Mouse (Mus musculus) sigmoid colon, adult 10 weeks (tissue): ENCODE data around the gene Slc12a5. TPM values are rescaled to one million over a fixed set of nuclear protein-coding genes. Genes with fewer than 3 reads are reported as not detected.

Experiments used
- polyA plus RNA-seq: library from polyadenylated mRNA; stranded (reverse); fragments of 350-450 nt; fragmentation: Illumina TruSeq; extraction: RNeasy Lipid Tissue Mini Kit (QIAGEN cat#74804); gene quantifications from one replicate; pipeline ENCODE4 v1.2.3, GENCODE M21; 2014; ENCODE audit warnings: low read depth, low replicate concordance

Gene Slc12a5
- 0.38 TPM for polyA plus RNA-seq

GRCm38 (mm10) chr2:164960716-164961441 lies at the start of gene Slc12a5:
Gene Slc12a5 (plus strand): TSS chr2:164960802.

GRCm38 (mm10) chr2:164911086-164912048 lies 49.2 kb upstream of the Slc12a5 start, which contains the start of gene Zfp335:
Gene Zfp335 (minus strand): TSS chr2:164911757.

DNA sequence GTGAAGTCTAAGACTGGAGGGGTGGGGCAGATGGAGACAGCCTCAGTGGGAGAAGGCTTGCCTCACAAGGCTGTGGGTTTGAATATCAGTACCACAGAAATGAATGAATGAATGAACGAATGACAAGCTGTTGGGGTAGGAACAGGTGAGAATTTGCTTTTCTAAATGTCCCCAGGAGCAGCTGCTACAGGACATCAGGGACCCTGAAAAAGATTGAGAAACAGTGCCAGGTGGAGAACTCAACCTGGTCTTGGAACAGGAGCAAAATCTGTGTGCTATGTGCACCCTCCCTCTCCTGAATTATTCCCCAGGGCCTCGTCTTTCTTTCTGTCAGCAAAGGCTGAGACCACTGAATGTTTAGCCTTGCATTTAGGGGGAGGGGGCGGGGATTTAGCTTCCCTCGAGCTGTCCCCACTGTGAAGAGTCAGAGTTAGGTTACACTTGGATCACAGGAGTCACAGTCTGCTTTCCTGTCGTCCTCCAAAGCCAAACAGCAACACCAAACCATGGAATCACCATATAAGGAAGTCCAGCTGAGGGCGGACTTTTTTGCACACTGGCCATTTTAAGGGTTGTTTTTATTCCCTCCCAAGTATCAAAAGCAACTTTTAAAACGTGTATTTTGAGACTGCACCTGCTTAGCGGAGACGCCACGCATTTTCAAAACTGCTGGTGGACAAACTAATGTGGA lies 20.3 kb upstream of the Slc12a5 start, which contains the start of gene Mmp9:
Gene Mmp9 (plus strand): TSS at position 641 of the 691 bp plus-strand sequence.

GRCm38 (mm10) chr2:165034131-165035057 lies 73.8 kb downstream of the Slc12a5 start, which contains the start of gene Ncoa5:
Gene Ncoa5 (minus strand): TSS chr2:165034867.

Other genes with a start within 250 kb of the Slc12a5 start
- gene Spint5, start 245.5 kb upstream of the Slc12a5 start, polyA plus RNA-seq, result not detected
- 0.82 TPM for gene Wfdc3, start 214.9 kb upstream of the Slc12a5 start, polyA plus RNA-seq
- 3.6 TPM for gene Dnttip1, start 214.8 kb upstream of the Slc12a5 start, polyA plus RNA-seq
- 7.9 TPM for gene Ube2c, start 190.9 kb upstream of the Slc12a5 start, polyA plus RNA-seq
- not detected for gene Tnnc2, start 180.8 kb upstream of the Slc12a5 start, polyA plus RNA-seq
- gene Snx21, start 175.0 kb upstream of the Slc12a5 start, polyA plus RNA-seq, result 3.5 TPM
- 4.1 TPM for gene Acot8, start 155.9 kb upstream of the Slc12a5 start, polyA plus RNA-seq
- gene Zswim3, start 155.7 kb upstream of the Slc12a5 start, polyA plus RNA-seq, result 2.7 TPM
- 1.4 TPM for gene Zswim1, start 138.1 kb upstream of the Slc12a5 start, polyA plus RNA-seq
- not detected for gene Spata25, start 132.3 kb upstream of the Slc12a5 start, polyA plus RNA-seq
- 43.1 TPM for gene Ctsa, start 127.9 kb upstream of the Slc12a5 start, polyA plus RNA-seq
- not detected for gene Neurl2, start 127.3 kb upstream of the Slc12a5 start, polyA plus RNA-seq
- gene Pltp, start 103.1 kb upstream of the Slc12a5 start, polyA plus RNA-seq, result 1.9 TPM
- gene Pcif1, start 81.5 kb upstream of the Slc12a5 start, polyA plus RNA-seq, result 3.1 TPM
- 0.19 TPM for gene Zfp335, start 49.0 kb upstream of the Slc12a5 start, polyA plus RNA-seq
- 1.8 TPM for gene Mmp9, start 20.0 kb upstream of the Slc12a5 start, polyA plus RNA-seq
- 13.0 TPM for gene Ncoa5, start 74.1 kb downstream of the Slc12a5 start, polyA plus RNA-seq
- gene Cd40, start 94.8 kb downstream of the Slc12a5 start, polyA plus RNA-seq, result 0.88 TPM
- gene 1700025C18Rik, start 129.9 kb downstream of the Slc12a5 start, polyA plus RNA-seq, result not detected